Mouse (Mus musculus): ENCODE measurements around the gene Ccdc183. TPM values are rescaled to one million over a fixed set of nuclear protein-coding genes. Genes with fewer than 3 reads are reported as not detected.

The Ccdc183 gene
- polyA plus RNA-seq, 1 experiment = 107 TPM

DNA sequence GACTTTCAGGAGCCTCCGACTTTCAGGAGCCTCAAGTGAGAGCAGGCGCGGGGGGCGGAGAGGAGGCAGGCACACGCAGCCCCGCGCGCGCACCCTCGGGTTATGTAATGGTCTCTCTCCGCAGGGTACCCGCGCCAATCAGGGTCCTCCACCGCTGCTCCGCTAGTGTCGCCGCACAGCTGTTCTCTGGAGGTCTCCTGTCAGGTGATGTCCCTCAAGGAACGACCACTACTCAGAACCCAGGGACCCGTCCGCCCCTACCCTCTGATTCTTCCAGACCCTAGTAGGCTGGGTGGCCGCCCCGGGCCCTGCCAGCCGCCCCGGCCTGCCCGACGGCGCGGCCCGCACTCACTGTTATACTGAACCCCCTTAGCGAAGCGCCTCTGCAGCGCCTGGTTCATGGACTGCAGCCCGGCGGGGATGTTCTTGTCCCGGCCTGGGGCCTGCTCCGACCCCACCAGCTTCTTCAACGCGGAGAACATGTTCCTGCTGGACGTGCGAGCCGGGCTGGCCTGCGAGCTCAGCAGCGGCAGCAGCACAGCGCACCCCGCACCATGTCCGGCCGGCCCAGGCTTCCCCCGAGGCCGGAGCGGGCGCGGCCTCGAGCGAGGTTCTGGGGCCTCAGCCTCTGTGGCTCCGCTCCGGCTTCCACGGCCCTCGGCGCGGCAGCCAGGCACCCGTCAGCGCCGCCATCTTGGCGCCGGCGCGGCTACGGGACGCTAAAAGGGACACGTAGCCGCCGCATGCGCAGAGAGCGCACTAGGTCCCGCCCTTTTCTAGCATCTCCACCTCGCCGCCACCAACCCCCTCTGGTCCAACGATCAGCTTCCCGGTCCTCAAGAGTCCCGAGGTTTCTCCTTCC, 9.5 kb downstream of the Ccdc183 start, which contains the start of gene Rabl6:
Rabl6 (minus strand) TSS at position 761 of the 862 bp plus-strand sequence.
- Histone ChIP-seq H3K36me3 (ENCODE audit: control insufficient read depth, insufficient read depth, low read length) (no peaks in the 10 kb centered on the region; the same call in 1 of the 2 replicates), H3K27me3 (ENCODE audit: control insufficient read depth, insufficient read depth, low read length) (no peaks in the 10 kb centered on the region), H3K27ac (ENCODE audit: control insufficient read depth, insufficient read depth, low read depth, low read length) (peak within 1 kb of the TSS; percentile 93), H3K4me3 (ENCODE audit: control insufficient read depth, low read depth, low read length) (peak within 1 kb of the TSS; percentile 96), H3K4me1 (ENCODE audit: control insufficient read depth, insufficient read depth, low read length) (no peaks in the 10 kb centered on the region; the same call in none of the 2 replicates)
- TF ChIP-seq POLR2A (IDR thresholded peaks at IDR 0.05; ENCODE audit: control insufficient read depth, low read depth, low read length) = peak; percentile 97
- no peak for TF ChIP-seq CTCF (IDR thresholded peaks at IDR 0.05; ENCODE audit: control insufficient read depth, insufficient read depth, insufficient replicate concordance, low read depth, low read length)

DNA sequence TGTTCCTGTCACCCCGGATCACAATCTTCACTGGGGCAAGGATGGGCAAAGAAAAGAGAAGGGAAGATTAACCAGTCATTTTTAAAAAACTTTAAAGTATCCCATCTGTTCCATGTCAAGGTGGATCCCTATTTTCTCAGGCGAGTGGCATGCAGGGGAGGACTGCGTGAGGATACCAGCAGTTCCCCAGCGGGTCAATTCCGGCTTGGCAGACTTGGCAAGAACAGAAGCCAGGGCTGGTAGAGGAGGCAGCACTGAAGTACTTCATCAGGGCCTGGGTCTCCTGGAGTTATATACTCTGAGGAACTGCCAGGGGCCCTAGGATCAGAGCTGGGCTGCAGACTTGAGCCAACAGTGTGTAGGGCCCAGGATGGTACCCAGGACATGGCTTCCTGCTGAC, 15.0 kb downstream of the Ccdc183 start:
- Histone ChIP-seq H3K36me3 (ENCODE audit: control insufficient read depth, insufficient read depth, low read length) (peaks cover 5% of the 10 kb centered on the region; the same call in 1 of the 2 replicates), H3K27me3 (ENCODE audit: control insufficient read depth, insufficient read depth, low read length) (no peaks in the 10 kb centered on the region), H3K4me3 (ENCODE audit: control insufficient read depth, low read depth, low read length) (no peak overlapping the region), H3K4me1 (ENCODE audit: control insufficient read depth, insufficient read depth, low read length) (no peaks in the 10 kb centered on the region; the same call in 1 of the 2 replicates), H3K27ac (ENCODE audit: control insufficient read depth, insufficient read depth, low read depth, low read length) (no peak overlapping the region)
- TF ChIP-seq POLR2A (IDR thresholded peaks at IDR 0.05; ENCODE audit: control insufficient read depth, low read depth, low read length) (no peak), CTCF (IDR thresholded peaks at IDR 0.05; ENCODE audit: control insufficient read depth, insufficient read depth, insufficient replicate concordance, low read depth, low read length) (no peak)

DNA sequence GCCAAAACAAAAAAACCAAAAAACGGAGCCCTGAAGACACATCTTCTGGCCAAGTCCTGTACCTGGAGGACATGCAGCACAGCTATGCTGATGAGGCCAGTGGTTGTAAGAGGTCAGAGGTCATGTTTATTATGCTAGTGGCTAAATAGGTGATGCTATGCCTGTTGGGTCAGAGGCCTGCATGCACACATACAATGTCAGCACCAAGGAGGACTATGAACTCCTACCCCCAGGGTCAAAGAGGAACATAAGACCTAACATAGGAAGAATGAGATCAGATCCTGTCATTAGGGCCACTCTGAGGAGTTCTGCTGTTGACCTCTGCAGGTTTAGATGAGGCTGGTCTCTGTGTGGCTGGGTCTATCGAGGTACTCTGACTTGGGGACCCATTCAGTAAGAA, 17.4 kb downstream of the Ccdc183 start:
- Histone ChIP-seq H3K27me3 (ENCODE audit: control insufficient read depth, insufficient read depth, low read length) (no peaks in the 10 kb centered on the region), H3K36me3 (ENCODE audit: control insufficient read depth, insufficient read depth, low read length) (peaks cover 8% of the 10 kb centered on the region), H3K4me1 (ENCODE audit: control insufficient read depth, insufficient read depth, low read length) (no peaks in the 10 kb centered on the region), H3K27ac (ENCODE audit: control insufficient read depth, insufficient read depth, low read depth, low read length) (no peak overlapping the region), H3K4me3 (ENCODE audit: control insufficient read depth, low read depth, low read length) (no peak overlapping the region)
- no peak for TF ChIP-seq POLR2A (IDR thresholded peaks at IDR 0.05; ENCODE audit: control insufficient read depth, low read depth, low read length)
- no peak for TF ChIP-seq CTCF (IDR thresholded peaks at IDR 0.05; ENCODE audit: control insufficient read depth, insufficient read depth, insufficient replicate concordance, low read depth, low read length)

DNA sequence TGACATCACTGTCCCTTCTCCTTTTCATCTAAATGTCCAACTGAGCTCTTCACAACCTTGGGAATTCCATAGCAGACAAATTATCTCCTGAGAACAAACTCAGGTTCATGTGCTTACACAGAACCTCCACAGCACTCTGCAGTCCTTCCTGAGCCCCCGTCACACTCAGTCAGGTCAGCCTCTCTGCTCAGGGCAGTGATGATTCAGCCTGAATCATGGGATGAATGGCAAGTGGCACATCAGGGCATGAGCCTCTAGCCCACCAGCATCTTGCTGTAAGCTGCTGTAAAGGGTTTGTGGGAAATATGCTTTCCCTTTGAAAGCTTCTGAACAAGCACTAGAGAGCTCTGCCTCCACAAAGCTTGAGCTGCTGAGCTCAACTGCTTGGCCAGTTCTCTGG, 18.7 kb downstream of the Ccdc183 start:
- Histone ChIP-seq H3K4me1 (ENCODE audit: control insufficient read depth, insufficient read depth, low read length) (no peaks in the 10 kb centered on the region), H3K36me3 (ENCODE audit: control insufficient read depth, insufficient read depth, low read length) (peaks cover 8% of the 10 kb centered on the region), H3K27ac (ENCODE audit: control insufficient read depth, insufficient read depth, low read depth, low read length) (no peak overlapping the region), H3K27me3 (ENCODE audit: control insufficient read depth, insufficient read depth, low read length) (no peaks in the 10 kb centered on the region), H3K4me3 (ENCODE audit: control insufficient read depth, low read depth, low read length) (no peak overlapping the region)
- no peak for TF ChIP-seq CTCF (IDR thresholded peaks at IDR 0.05; ENCODE audit: control insufficient read depth, insufficient read depth, insufficient replicate concordance, low read depth, low read length)
- no peak for TF ChIP-seq POLR2A (IDR thresholded peaks at IDR 0.05; ENCODE audit: control insufficient read depth, low read depth, low read length)

DNA sequence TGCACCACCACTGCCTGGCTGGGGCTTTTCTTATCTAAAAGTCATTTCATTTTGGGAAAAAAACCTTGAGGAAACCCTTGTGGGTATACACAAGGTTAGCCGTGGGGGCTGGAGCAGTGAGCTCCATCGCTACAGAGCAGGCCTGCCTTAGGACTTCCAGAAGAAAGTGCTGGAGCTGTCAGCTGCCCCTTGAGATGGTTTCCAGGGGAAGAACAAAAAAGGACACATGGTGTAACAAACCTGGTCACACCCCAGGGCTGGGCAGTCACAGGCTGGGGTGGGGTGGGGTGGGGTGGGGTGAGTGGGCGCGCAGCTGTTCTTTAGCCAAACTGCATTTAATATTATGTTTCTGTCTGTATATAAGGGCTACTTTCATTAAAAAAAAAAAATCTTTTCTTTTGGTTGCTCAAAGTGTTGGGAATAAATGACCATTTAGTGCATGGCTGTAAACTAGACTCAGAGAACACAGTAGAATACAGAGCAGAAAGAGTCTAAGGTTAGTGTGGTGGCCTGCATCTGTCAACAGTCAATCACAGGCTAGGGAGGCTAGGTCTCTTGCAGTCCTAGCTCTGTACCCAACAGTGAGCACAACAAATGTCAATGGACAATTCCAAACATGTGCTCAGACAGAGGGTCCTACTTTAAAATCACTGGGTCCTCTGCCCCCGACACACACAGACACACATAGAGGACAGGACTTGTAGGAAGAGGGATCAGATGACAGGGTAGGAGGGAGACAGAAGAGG, 20.5 kb downstream of the Ccdc183 start:
- Histone ChIP-seq H3K27me3 (ENCODE audit: control insufficient read depth, insufficient read depth, low read length) (no peaks in the 10 kb centered on the region), H3K36me3 (ENCODE audit: control insufficient read depth, insufficient read depth, low read length) (peaks cover 8% of the 10 kb centered on the region), H3K27ac (ENCODE audit: control insufficient read depth, insufficient read depth, low read depth, low read length) (no peak overlapping the region), H3K4me1 (ENCODE audit: control insufficient read depth, insufficient read depth, low read length) (no peaks in the 10 kb centered on the region), H3K4me3 (ENCODE audit: control insufficient read depth, low read depth, low read length) (no peak overlapping the region)
- no peak for TF ChIP-seq POLR2A (IDR thresholded peaks at IDR 0.05; ENCODE audit: control insufficient read depth, low read depth, low read length)
- TF ChIP-seq CTCF (IDR thresholded peaks at IDR 0.05; ENCODE audit: control insufficient read depth, insufficient read depth, insufficient replicate concordance, low read depth, low read length) = no peak

DNA sequence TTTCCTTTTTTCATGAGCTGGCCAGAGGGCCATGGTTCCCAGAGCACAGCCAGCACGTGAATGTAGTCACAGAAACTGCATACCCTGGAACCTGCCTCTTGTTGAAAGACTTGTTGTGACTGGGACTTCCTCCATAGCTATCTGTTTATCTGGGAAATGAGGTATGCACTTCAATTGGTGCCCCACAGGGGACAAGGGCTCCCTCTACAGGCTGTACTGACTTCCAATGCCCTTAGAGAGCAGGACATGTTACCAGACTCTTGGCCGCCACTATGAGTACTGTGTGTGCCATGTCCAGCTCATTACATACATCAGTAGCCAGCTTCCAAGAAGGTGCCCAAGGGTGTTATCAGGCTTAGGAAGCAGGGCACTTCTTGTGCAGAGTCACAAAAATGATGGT, 25.6 kb downstream of the Ccdc183 start:
- TF ChIP-seq POLR2A (IDR thresholded peaks at IDR 0.05; ENCODE audit: control insufficient read depth, low read depth, low read length) (no peak), CTCF (IDR thresholded peaks at IDR 0.05; ENCODE audit: control insufficient read depth, insufficient read depth, insufficient replicate concordance, low read depth, low read length) (no peak)
- Histone ChIP-seq H3K4me3 (ENCODE audit: control insufficient read depth, low read depth, low read length) (no peak overlapping the region), H3K27me3 (ENCODE audit: control insufficient read depth, insufficient read depth, low read length) (no peaks in the 10 kb centered on the region), H3K36me3 (ENCODE audit: control insufficient read depth, insufficient read depth, low read length) (peaks cover 4% of the 10 kb centered on the region), H3K27ac (ENCODE audit: control insufficient read depth, insufficient read depth, low read depth, low read length) (no peak overlapping the region), H3K4me1 (ENCODE audit: control insufficient read depth, insufficient read depth, low read length) (no peaks in the 10 kb centered on the region)
